Mouse (Mus musculus): ENCODE measurements around the gene Sapcd1.

Sapcd1 gene

GRCm38 (mm10) chr17:35027277-35028068 is at the start of gene Sapcd1:
Gene Sapcd1 (minus strand): TSS chr17:35028016.
- DNase-seq (ENCODE audit: low read depth, low spot score), result peak; percentile 70

GRCm38 (mm10) chr17:35077285-35077684 is 49.5 kb upstream of the Sapcd1 start:
- DNase-seq (ENCODE audit: low read depth, low spot score), result no peak

GRCm38 (mm10) chr17:35076507-35077176 is 48.8 kb upstream of the Sapcd1 start, which contains the start of gene Ly6g6e:
Gene Ly6g6e (plus strand): TSS chr17:35076902.
- peak; percentile 64 for DNase-seq (ENCODE audit: low read depth, low spot score)

- no peak for DNase-seq (ENCODE audit: low read depth, low spot score)
Observed at GRCm38 (mm10) chr17:35074097-35074496, 46.3 kb upstream of the Sapcd1 start.

GRCm38 (mm10) chr17:35071454-35071853 is 43.6 kb upstream of the Sapcd1 start:
- no peak for DNase-seq (ENCODE audit: low read depth, low spot score)

GRCm38 (mm10) chr17:35070556-35071229 is 42.9 kb upstream of the Sapcd1 start:
- DNase-seq (ENCODE audit: low read depth, low spot score), result no peak

GRCm38 (mm10) chr17:35068213-35068914 is 40.5 kb upstream of the Sapcd1 start:
- no peak for DNase-seq (ENCODE audit: low read depth, low spot score)

GRCm38 (mm10) chr17:35066084-35066483 is 38.3 kb upstream of the Sapcd1 start, which contains the start of gene Mpig6b:
Gene Mpig6b (minus strand): TSS chr17:35066184.
- DNase-seq (ENCODE audit: low read depth, low spot score), result no peak

- DNase-seq (ENCODE audit: low read depth, low spot score), result peak; percentile 92
Observed at GRCm38 (mm10) chr17:35064951-35065947, 37.4 kb upstream of the Sapcd1 start, which contains the start of gene Ly6g6c. Gene Ly6g6c (plus strand): TSS chr17:35065388.

- DNase-seq (ENCODE audit: low read depth, low spot score), result no peak
Observed at GRCm38 (mm10) chr17:35064378-35064877, 36.6 kb upstream of the Sapcd1 start.

- DNase-seq (ENCODE audit: low read depth, low spot score), result no peak
Observed at GRCm38 (mm10) chr17:35063466-35063865, 35.6 kb upstream of the Sapcd1 start.

GRCm38 (mm10) chr17:35061299-35061698 is 33.5 kb upstream of the Sapcd1 start:
- DNase-seq (ENCODE audit: low read depth, low spot score), result no peak

- DNase-seq (ENCODE audit: low read depth, low spot score), result peak; percentile 76
Observed at GRCm38 (mm10) chr17:35060737-35061297, 33.0 kb upstream of the Sapcd1 start.

GRCm38 (mm10) chr17:35060071-35060470 is 32.3 kb upstream of the Sapcd1 start:
- DNase-seq (ENCODE audit: low read depth, low spot score), result no peak

GRCm38 (mm10) chr17:35058911-35059892 is 31.4 kb upstream of the Sapcd1 start, which contains the start of gene Ddah2:
Gene Ddah2 (plus strand): TSS chr17:35059035.
- DNase-seq (ENCODE audit: low read depth, low spot score), result peak; percentile 92

- DNase-seq (ENCODE audit: low read depth, low spot score), result no peak
Observed at GRCm38 (mm10) chr17:35058316-35058715, 30.5 kb upstream of the Sapcd1 start.

- no peak for DNase-seq (ENCODE audit: low read depth, low spot score)
Observed at GRCm38 (mm10) chr17:35057090-35057489, 29.3 kb upstream of the Sapcd1 start.

Measured in ZHBTc4 (cell line).